Mouse (Mus musculus): ENCODE data around the gene Wdr47. TPM values are rescaled to one million over a fixed set of nuclear protein-coding genes. Genes with fewer than 3 reads are reported as not detected.
A peak's percentile ranks its signal among the peaks of the same experiment; 100 is the strongest.
"Not testable (repeated sequence)": the region's sequence is repeated elsewhere in the genome, so short reads cannot be mapped to it uniquely, and the experiment has no call there.

Gene Wdr47
- polyA plus RNA-seq, 1 experiment from 2014 or later: 7.0 TPM

DNA sequence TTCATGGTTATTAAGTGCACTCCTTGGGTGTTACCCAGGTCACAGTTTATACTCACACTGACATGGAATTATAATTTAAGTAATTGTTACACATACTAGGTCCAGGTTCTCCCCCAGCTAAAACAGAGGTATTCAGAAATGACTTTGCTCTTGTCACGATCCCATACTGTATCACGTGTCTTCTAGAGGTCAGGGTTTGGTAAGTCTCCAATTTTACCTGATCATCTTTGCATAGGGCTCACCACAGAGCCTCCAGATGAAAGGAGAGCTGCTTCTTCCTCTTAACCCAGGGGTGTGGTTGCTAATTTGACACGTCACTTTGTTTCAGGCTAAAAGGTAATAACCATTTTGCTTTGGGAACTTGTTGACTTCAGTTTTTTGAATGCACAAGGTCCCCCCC is 53.8 kb downstream of the Wdr47 start:
- Histone ChIP-seq H3K9me3 (replicated peaks) (no peaks in the 10 kb centered on the region), H3K4me3 (no peak overlapping the region), H3K4me1 (replicated peaks) (no peaks in the 10 kb centered on the region), H3K4me2 (no peak overlapping the region), H3K9ac (no peak overlapping the region), H3K27me3 (no peaks in the 10 kb centered on the region), H3K27ac (no peak overlapping the region), H3K36me3 (no peaks in the 10 kb centered on the region)
- no peak for ATAC-seq (replicated peaks; ENCODE audit: insufficient number of reproducible peaks, insufficient read depth, low FRiP score, low read depth)
- 87% methylated on average over 3 of the region's 3 CpGs for WGBS

DNA sequence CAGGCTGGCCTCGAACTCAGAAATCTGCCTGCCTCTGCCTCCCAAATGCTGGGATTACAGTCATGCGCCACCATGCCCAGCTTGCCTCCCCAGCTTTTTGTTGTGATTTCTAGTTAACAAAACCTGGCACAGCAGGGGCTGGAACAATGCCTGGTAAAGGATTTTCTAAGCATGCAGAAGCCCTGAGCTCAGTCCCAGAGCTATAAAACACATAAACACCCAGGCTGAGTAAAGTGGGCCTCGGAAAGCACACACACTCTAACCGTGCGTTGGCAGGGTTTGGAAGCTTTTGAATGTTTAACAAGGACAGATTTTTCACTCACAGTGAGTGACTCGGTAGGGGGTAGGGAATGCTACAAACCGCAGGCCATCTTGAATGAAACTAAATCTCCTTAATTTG is 55.0 kb downstream of the Wdr47 start:
- no peak overlapping the region for H3K9ac ChIP-seq
- H3K27ac ChIP-seq: no peak overlapping the region
- H3K9me3 ChIP-seq (replicated peaks): no peaks in the 10 kb centered on the region
- WGBS: 67% methylated on average over 7 of the region's 7 CpGs
- H3K4me1 ChIP-seq (replicated peaks): no peaks in the 10 kb centered on the region
- ATAC-seq (replicated peaks; ENCODE audit: insufficient number of reproducible peaks, insufficient read depth, low FRiP score, low read depth): no peak
- no peak overlapping the region for H3K4me2 ChIP-seq
- H3K36me3 ChIP-seq: no peaks in the 10 kb centered on the region
- H3K4me3 ChIP-seq: no peak overlapping the region
- no peaks in the 10 kb centered on the region for H3K27me3 ChIP-seq

DNA sequence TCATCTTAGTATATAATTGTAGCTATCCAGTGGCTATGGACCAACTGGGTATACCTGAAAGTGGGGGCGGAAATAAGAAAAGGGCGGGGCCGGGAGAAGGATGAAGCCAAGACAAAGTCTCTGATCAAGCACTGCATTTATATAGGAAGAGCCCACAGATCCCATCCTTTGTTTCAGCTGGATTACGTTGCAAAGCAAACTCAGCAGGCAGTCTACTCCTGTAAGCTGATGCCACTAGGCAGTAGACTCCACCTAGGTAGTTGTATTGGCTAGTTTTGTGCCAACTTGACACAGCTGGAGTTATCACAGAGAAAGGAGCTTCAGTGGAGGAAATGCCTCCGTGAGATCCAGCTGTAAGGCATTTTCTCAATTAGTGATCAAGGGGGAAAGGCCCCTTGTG is 56.6 kb downstream of the Wdr47 start:
- not testable (repeated sequence) for H3K4me2 ChIP-seq; H3K4me1 ChIP-seq (replicated peaks); H3K9ac ChIP-seq; H3K36me3 ChIP-seq; H3K4me3 ChIP-seq; ATAC-seq (replicated peaks; ENCODE audit: insufficient number of reproducible peaks, insufficient read depth, low FRiP score, low read depth); H3K27ac ChIP-seq; H3K9me3 ChIP-seq (replicated peaks); H3K27me3 ChIP-seq
- 47% methylated on average over 5 of the region's 5 CpGs for WGBS

DNA sequence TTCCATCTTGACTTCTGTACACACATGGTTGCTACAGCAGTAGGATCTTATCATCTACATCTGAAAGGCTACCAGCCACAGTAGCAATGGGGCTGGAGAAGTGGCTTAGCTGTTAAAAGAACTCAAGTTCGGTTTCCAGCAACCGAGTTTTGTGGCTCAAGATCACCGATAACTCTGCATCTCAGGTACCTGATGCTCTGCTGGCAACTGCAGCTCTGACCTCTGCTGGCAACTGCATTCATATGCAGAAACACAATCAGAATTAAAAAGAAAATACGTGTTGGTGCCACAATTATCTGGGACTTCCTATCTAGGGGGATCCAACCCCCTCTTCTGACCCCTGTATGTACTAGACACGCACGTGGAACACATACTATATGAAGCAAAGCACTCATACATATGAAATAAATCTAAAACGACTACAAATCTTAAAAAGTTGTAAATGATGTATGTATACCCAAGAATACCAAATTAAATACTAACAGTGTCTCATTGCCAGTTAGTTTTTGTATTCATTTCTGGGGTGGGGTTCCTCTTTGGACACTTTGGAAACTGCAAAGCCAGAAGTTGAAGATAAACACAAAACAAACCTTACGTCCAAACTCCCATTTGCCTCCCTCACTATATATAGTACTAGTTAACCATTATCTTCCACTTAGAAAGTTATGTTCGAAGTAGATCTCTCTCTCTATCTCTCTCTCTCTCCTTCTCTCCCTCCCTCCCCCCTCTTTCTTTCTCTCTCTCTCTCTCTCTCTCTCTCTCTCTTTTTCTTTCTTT is 62.0 kb downstream of the Wdr47 start:
- Histone ChIP-seq H3K27ac (no peak overlapping the region), H3K4me1 (replicated peaks) (peaks cover 13% of the 10 kb centered on the region), H3K36me3 (no peaks in the 10 kb centered on the region), H3K9me3 (replicated peaks) (no peaks in the 10 kb centered on the region), H3K4me2 (peak overlapping the region; percentile 62), H3K27me3 (no peaks in the 10 kb centered on the region), H3K9ac (peak overlapping the region; percentile 36; the same call in 1 of the 2 replicates), H3K4me3 (peak overlapping the region; percentile 97)
- WGBS: 18% methylated on average over 9 of the region's 9 CpGs
- no peak for ATAC-seq (replicated peaks; ENCODE audit: insufficient number of reproducible peaks, insufficient read depth, low FRiP score, low read depth)

DNA sequence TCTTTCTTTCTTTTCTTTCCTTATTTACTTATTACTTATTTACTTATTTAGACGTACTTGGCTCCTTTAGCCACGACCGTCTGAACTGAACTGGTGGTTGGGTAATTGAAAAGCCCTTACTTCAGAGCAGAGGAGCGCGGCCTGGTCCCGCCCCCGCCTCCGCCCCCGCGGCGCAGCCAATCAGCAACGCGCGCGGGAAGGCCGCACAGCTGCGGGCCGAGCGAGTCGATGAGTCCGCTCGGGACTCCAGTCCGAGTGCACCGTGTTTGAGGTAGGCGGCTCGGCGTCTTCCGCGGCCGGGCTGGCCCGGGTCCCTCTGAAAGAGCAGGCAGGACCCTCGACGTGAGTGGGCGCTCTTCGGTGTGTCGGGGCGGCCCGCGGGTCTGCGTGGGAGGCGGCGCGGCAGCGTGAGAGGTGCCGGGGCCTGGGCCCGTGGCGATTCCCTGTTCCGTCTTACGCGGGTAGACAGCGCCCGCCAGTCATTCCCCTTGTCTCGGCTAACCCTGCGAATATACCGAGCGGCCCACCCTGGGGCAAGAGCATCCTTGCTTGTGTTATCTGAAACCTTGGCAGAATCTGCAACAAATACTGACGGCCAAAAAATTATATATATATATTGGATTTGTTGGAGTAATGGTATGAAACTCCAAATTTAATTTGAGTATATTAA is 62.8 kb downstream of the Wdr47 start, which contains the start of gene Clcc1:
TSS of gene Clcc1 (plus strand) at position 204 of the 670 bp plus-strand sequence.
- Histone ChIP-seq H3K9ac (peak within 1 kb of the TSS; percentile 95), H3K9me3 (replicated peaks) (no peaks in the 10 kb centered on the region), H3K4me1 (replicated peaks) (peaks cover 13% of the 10 kb centered on the region), H3K27ac (peak within 1 kb of the TSS; percentile 89), H3K4me3 (peak within 1 kb of the TSS; percentile 97), H3K27me3 (no peaks in the 10 kb centered on the region), H3K4me2 (peak within 1 kb of the TSS; percentile 75), H3K36me3 (no peaks in the 10 kb centered on the region)
- WGBS: under 1% methylated on average over 57 of the region's 57 CpGs
- peak; percentile 97 for ATAC-seq (replicated peaks; ENCODE audit: insufficient number of reproducible peaks, insufficient read depth, low FRiP score, low read depth)

DNA sequence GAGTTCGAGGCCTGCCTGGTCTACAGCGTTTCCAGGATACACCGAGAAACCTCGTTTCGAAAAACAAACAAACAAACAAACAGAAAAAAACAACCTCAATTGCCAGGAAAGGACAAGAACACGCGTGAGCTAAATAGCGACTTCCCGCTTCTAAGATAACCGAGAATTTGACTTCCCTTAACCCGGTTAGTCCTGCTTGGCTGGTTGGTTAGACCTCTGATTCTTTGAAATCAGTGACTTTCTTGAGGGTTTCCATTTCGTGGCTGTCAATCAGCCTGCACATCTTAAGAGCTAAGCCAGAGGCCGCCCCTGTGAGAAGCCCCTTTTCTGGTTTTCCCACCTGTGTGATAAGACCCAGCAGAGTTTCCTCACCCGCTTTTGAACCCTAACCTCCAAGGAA is 63.5 kb downstream of the Wdr47 start:
- H3K4me1 ChIP-seq (replicated peaks): peaks cover 13% of the 10 kb centered on the region
- 14% methylated on average over 14 of the region's 14 CpGs for WGBS
- peak overlapping the region; percentile 97 for H3K4me3 ChIP-seq
- no peaks in the 10 kb centered on the region for H3K9me3 ChIP-seq (replicated peaks)
- no peak for ATAC-seq (replicated peaks; ENCODE audit: insufficient number of reproducible peaks, insufficient read depth, low FRiP score, low read depth)
- no peak overlapping the region for H3K27ac ChIP-seq
- no peaks in the 10 kb centered on the region for H3K36me3 ChIP-seq
- H3K9ac ChIP-seq: peak overlapping the region; percentile 95
- H3K4me2 ChIP-seq: peak overlapping the region; percentile 75
- no peaks in the 10 kb centered on the region for H3K27me3 ChIP-seq

DNA sequence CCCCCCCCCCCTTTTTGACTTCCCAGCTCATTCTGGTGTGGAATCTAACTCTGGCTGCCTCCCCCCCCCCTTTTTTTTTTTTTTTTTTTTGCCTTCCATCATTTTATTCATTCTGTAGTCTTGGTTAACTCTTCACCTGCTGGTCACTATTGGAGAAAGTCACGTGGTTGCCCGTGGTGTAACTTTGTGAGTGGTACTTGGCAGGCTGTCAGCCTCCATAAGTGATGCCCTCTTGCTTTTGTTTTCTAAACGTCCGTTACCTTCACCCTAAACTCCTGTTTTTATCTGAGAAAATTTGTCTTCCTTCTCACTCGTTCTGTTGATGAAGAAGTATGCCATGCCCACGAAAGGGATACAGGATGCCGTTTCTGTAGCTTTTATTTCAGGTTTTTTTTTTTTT is 64.4 kb downstream of the Wdr47 start:
- 84% methylated on average over 7 of the region's 7 CpGs for WGBS
- no peak overlapping the region for H3K4me2 ChIP-seq

DNA sequence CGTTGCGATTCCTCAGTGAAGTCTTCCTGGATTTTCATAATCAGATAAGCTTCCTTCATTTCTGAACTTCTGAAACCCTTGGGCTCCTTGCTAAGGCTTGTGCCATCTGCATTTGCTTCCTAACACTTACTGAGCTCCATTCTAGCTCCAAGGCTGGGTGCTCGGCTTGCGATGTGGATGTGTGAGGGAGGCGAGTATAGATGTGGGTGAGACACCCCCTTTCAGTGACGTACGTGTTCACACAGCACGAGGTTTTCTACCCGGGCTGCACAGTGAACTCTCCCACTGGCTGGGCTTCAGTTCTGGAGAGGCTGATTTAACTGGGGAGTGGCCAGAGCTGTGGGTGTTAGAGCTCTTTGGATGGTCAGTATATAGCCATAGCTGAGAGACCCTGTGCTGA is 67.5 kb downstream of the Wdr47 start:
- Histone ChIP-seq H3K4me2 (no peak overlapping the region), H3K4me1 (replicated peaks) (peaks cover 9% of the 10 kb centered on the region), H3K4me3 (no peak overlapping the region), H3K9ac (no peak overlapping the region), H3K9me3 (replicated peaks) (no peaks in the 10 kb centered on the region), H3K27ac (no peak overlapping the region), H3K36me3 (peaks cover 20% of the 10 kb centered on the region), H3K27me3 (no peaks in the 10 kb centered on the region)
- no peak for ATAC-seq (replicated peaks; ENCODE audit: insufficient number of reproducible peaks, insufficient read depth, low FRiP score, low read depth)
- WGBS: 92% methylated on average over 9 of the region's 9 CpGs

More for the DNA sequence above, 64.4 kb downstream of the Wdr47 start:
- H3K9ac ChIP-seq: no peak overlapping the region
- no peak for ATAC-seq (replicated peaks; ENCODE audit: insufficient number of reproducible peaks, insufficient read depth, low FRiP score, low read depth)
- H3K36me3 ChIP-seq: no peaks in the 10 kb centered on the region
- peaks cover 13% of the 10 kb centered on the region for H3K4me1 ChIP-seq (replicated peaks)
- no peak overlapping the region for H3K27ac ChIP-seq
- H3K4me3 ChIP-seq: no peak overlapping the region
- no peaks in the 10 kb centered on the region for H3K9me3 ChIP-seq (replicated peaks)
- H3K27me3 ChIP-seq: no peaks in the 10 kb centered on the region

DNA sequence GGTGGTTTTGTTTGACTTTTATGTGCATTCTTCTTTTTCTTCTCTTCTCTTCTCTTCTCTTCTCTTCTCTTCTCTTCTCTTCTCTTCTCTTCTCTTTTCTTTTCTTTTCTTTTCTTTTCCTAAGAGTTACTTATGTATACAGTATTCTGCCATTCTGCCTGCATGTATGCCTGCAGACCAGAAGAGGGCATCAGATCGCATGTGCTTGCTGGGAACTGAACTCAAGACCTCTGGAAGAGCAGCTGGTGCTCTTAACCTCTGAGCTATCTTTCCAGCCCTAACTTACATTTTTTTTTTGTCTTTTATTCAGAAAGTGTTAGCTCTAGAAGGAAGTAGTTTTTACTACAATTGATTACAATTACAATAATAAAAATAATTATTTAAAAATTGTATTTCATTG is 69.9 kb downstream of the Wdr47 start:
- Histone ChIP-seq H3K27me3 (no peaks in the 10 kb centered on the region), H3K4me1 (replicated peaks) (no peaks in the 10 kb centered on the region), H3K27ac (no peak overlapping the region), H3K9ac (no peak overlapping the region), H3K4me2 (no peak overlapping the region), H3K9me3 (replicated peaks) (no peaks in the 10 kb centered on the region), H3K36me3 (peaks cover 30% of the 10 kb centered on the region), H3K4me3 (no peak overlapping the region)
- 86% methylated on average over 1 of the region's 1 CpGs for WGBS
- no peak for ATAC-seq (replicated peaks; ENCODE audit: insufficient number of reproducible peaks, insufficient read depth, low FRiP score, low read depth)

DNA sequence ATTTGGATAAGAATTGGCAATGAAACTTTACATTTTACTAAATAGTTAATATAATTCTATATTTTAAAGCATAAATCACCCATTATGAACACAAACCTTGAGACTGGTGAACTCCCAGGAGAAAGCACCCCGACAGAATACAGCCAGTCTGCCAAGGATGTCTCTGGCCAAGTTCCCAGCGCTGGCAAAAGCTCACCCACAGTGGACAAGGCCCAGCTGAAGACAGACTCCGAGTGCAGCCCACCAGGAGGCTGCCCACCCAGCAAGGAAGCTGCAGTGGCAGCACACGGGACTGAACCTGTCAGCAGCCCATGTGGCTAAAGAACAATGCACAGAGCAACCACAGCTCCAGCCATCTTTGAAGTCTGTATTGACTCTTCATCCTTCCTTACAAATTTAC is 85.5 kb downstream of the Wdr47 start:
- Histone ChIP-seq H3K27ac (no peak overlapping the region), H3K4me1 (replicated peaks) (no peaks in the 10 kb centered on the region), H3K9me3 (replicated peaks) (no peaks in the 10 kb centered on the region), H3K36me3 (peaks cover 79% of the 10 kb centered on the region), H3K27me3 (no peaks in the 10 kb centered on the region), H3K9ac (no peak overlapping the region), H3K4me3 (no peak overlapping the region), H3K4me2 (no peak overlapping the region)
- 79% methylated on average over 4 of the region's 4 CpGs for WGBS
- no peak for ATAC-seq (replicated peaks; ENCODE audit: insufficient number of reproducible peaks, insufficient read depth, low FRiP score, low read depth)

DNA sequence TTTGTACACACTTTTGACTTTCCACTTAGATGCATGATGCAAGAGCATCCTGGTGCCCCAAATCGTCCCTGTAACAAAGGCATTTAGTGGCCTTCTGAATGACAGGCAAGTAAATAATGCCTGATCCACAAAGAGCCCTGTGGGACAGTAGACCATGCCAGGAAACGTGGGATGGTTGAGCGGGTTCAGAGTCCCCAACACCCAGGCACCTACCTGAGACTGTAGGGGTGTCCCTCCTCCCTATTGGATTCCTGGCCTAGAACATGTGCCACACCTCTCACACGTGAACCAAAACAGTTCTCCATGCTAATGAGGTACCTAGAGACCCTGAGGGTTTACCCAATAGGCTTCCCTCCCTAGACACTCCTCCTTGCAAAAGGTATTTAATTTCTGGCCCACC is 89.9 kb downstream of the Wdr47 start:
- H3K36me3 ChIP-seq: peaks cover 73% of the 10 kb centered on the region
- H3K4me1 ChIP-seq (replicated peaks): no peaks in the 10 kb centered on the region
- 84% methylated on average over 4 of the region's 4 CpGs for WGBS
- no peak overlapping the region for H3K9ac ChIP-seq
- H3K4me2 ChIP-seq: no peak overlapping the region
- no peak for ATAC-seq (replicated peaks; ENCODE audit: insufficient number of reproducible peaks, insufficient read depth, low FRiP score, low read depth)
- no peak overlapping the region for H3K27ac ChIP-seq
- H3K27me3 ChIP-seq: no peaks in the 10 kb centered on the region
- H3K4me3 ChIP-seq: no peak overlapping the region
- H3K9me3 ChIP-seq (replicated peaks): no peaks in the 10 kb centered on the region

DNA sequence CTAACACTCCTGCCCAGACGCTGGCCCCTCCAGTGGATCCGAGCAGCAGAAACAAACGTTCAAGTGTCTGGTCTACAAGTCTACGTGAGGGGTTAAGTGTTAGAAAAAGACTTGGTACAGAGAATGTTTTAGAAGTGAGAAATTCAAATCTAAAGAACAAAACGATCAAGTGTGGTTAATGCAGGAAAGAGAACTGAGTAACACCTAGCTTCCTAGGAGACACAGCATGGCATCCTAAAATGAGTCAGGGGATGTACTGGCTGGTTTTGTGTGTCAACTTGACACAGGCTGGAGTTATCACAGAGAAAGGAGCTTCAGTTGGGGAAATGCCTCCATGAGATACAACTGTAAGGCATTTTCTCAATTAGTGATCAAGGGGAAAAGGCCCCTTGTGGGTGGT is 92.5 kb downstream of the Wdr47 start:
- not testable (repeated sequence) for H3K9ac ChIP-seq; H3K4me1 ChIP-seq (replicated peaks); H3K9me3 ChIP-seq (replicated peaks); H3K27me3 ChIP-seq; H3K27ac ChIP-seq; ATAC-seq (replicated peaks; ENCODE audit: insufficient number of reproducible peaks, insufficient read depth, low FRiP score, low read depth); H3K4me2 ChIP-seq; H3K4me3 ChIP-seq
- H3K36me3 ChIP-seq: peaks cover 57% of the 10 kb centered on the region
- 91% methylated on average over 5 of the region's 5 CpGs for WGBS

Measured in heart, embryonic 15.5 days (tissue).